Mouse (Mus musculus): ENCODE measurements around the gene Tcp10c. TPM values are rescaled to one million over a fixed set of nuclear protein-coding genes. Genes with fewer than 3 reads are reported as not detected.

Gene Tcp10c
- polyA plus RNA-seq (2012; fragmentation: generic; extraction: Trizol) = under 1 TPM in 1 of 2 experiments, not detected in 1; 0.01 TPM

DNA sequence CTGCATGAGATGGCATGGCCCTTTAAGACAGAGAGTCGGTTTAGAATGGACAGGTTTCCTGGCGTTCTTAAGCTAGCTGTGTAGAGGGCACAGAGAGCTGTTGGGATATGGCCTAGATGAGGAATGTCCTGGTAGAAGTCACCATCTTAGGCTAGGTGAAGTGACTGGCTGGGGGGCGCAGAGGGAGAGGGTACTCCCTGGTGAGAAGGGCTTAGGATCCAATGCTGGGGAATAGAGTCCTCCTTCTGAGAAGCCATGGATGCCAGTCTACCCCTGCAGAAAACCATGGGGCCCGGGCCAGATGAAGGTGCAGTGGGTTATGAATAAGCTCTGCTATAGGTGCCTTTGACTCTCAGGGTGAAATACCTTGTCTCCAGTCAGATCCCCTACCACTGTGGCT lies at the start of gene Tcp10c:
TSS of gene Tcp10c (plus strand) at position 52 of the 400 bp plus-strand sequence.

Other genes starting within 250 kb of the Tcp10c start
- gene Unc93a, start 222.8 kb upstream of the Tcp10c start, polyA plus RNA-seq (2012; fragmentation: generic; extraction: Trizol) = not detected
- gene Smok2a, start 133.4 kb upstream of the Tcp10c start, polyA plus RNA-seq (2012; fragmentation: generic; extraction: Trizol) = not detected
- gene Smok2b, start 124.3 kb upstream of the Tcp10c start, polyA plus RNA-seq (2012; fragmentation: generic; extraction: Trizol) = not detected

All from C3H10T1/2 (cell line).